Mouse (Mus musculus) kidney, embryonic 16.5 days (tissue): Measurements from ENCODE around the gene Milr1. TPM values are rescaled to one million over a fixed set of nuclear protein-coding genes. Genes with fewer than 3 reads are reported as not detected.
A peak's percentile ranks its signal among the peaks of the same experiment; 100 is the strongest.

Experiments
- ATAC-seq: fragments of 200-750 bp; cut with Nextera tagmentation; 2 replicates; pipeline ENCODE4 v1.8.0; 2017; ENCODE audit warnings: moderate TSS enrichment; ENCODE audit not compliant: low FRiP score, low TSS enrichment
- H3K27ac ChIP-seq: fragments of 300-500 bp; sonication (generic); 2 replicates; pipeline ENCODE4 v1.5.1; 2014; ENCODE audit warnings: low read length
- H3K27me3 ChIP-seq: fragments of 300-500 bp; sonication (generic); 2 replicates; pipeline ENCODE4 v1.6.1; 2014; ENCODE audit warnings: low read length, control low read depth, mixed read lengths; ENCODE audit not compliant: insufficient read depth
- H3K36me3 ChIP-seq: fragments of 300-500 bp; sonication (generic); 2 replicates; pipeline ENCODE4 v1.6.1; 2014; ENCODE audit warnings: low read length, control low read depth, mixed read lengths; ENCODE audit not compliant: insufficient read depth
- H3K4me1 ChIP-seq: fragments of 300-500 bp; sonication (generic); 2 replicates; pipeline ENCODE4 v1.6.1; 2014; ENCODE audit warnings: low read length, control low read depth, mixed read lengths; ENCODE audit not compliant: insufficient read depth
- H3K4me2 ChIP-seq: fragments of 300-500 bp; sonication (generic); replicated peaks from 2 replicates; pipeline ENCODE4 v1.6.1; 2014; ENCODE audit warnings: low read depth, low read length
- H3K4me3 ChIP-seq: fragments of 300-500 bp; sonication (generic); 2 replicates; pipeline ENCODE4 v1.5.1; 2014; ENCODE audit warnings: mild to moderate bottlenecking, low read length
- H3K9ac ChIP-seq: fragments of 300-500 bp; sonication (generic); replicated peaks from 2 replicates; pipeline ENCODE4 v1.6.1; 2014; ENCODE audit warnings: low read length
- H3K9me3 ChIP-seq: fragments of 300-500 bp; sonication (generic); 2 replicates; pipeline ENCODE4 v1.6.1; 2016; ENCODE audit warnings: low read length, control low read depth
- WGBS: fragments of 180-500 bp; shearing (Covaris S2); extraction: QIAGEN DNeasy Blood & Tissue Kit; methylation state at CpG from one replicate; pipeline ENCODE4 v1.1.7; 2014; 5-methylcytosine and 5-hydroxymethylcytosine counted together
- polyA plus RNA-seq: library from polyadenylated mRNA; unstranded; fragments of >200 nt; fragmentation: Nextera tagmentation; extraction: Ambion mirVana; gene quantifications from 2 replicates; pipeline ENCODE4 v1.2.1, GENCODE M21; 2015

Gene Milr1
- 1.1 and 1.2 TPM in 2 replicates for polyA plus RNA-seq

DNA sequence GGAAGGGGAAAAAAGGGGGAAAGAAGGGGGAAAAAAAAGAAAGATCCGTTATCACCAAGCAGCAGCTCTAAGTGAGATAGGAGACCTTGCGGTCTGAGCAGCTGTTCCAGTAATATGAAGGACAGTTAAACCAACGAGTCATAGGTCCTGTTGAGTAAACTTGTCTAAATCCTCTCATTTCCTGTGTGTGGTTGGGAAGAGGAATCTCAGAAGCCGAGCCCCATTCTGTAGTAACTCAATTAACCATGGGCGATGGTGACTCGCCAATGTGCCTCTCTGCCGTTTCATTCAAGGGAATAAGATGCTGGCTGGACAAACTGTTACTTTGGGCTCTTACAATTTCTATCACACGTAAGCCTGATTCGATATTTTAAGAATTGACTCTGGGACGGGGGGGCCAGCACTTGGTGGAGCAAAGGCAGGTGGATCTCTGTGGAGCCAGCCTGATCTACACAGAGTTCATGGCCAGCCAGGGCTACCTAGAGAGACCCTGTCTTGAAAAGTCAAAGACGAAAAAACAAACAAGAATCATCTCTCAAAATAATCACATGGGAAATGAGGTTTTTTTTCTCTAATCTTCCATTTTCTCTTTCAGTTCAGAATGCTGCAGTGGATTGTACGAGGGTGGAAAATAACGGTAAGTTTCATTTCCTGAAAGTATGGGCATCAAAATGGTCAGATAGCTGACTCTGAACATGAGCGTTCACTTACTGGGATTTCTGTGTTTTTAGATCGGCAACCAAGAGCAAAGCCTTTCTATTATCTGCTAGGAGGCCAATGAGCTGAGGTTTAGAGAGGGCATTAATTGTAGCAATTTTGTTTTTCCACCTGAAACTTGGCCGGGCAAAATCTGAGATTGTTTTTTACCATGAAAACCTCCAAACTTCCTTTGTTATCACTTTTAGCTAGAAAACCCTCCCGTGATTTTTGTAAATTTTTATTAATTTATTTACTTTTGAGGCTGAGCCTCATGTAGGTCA is at the start of gene Milr1:
Milr1 (plus strand) TSS at position 188 of the 980 bp plus-strand sequence.
- ATAC-seq: no peak
- Histone ChIP-seq H3K9me3 (peaks cover 2% of the 10 kb centered on the region; the same call in 1 of the 2 replicates), H3K36me3 (no peaks in the 10 kb centered on the region), H3K27ac (no peak within 1 kb of the TSS), H3K4me2 (no peak within 1 kb of the TSS), H3K9ac (no peak within 1 kb of the TSS), H3K4me3 (no peak within 1 kb of the TSS), H3K27me3 (no peaks in the 10 kb centered on the region), H3K4me1 (no peaks in the 10 kb centered on the region)
- 83% methylated on average over 17 of the region's 17 CpGs for WGBS

- Histone ChIP-seq H3K27me3 (no peaks in the 10 kb centered on the region), H3K9ac (no peak overlapping the region), H3K4me3 (no peak overlapping the region), H3K27ac (no peak overlapping the region), H3K4me2 (no peak overlapping the region), H3K9me3 (no peaks in the 10 kb centered on the region), H3K36me3 (no peaks in the 10 kb centered on the region; the same call in 1 of the 2 replicates), H3K4me1 (no peaks in the 10 kb centered on the region)
- WGBS: 72% methylated on average over 9 of the region's 9 CpGs
- no peak for ATAC-seq
Observed at GRCm38 (mm10) chr11:106701589-106701988, 49.4 kb upstream of the Milr1 start.

DNA sequence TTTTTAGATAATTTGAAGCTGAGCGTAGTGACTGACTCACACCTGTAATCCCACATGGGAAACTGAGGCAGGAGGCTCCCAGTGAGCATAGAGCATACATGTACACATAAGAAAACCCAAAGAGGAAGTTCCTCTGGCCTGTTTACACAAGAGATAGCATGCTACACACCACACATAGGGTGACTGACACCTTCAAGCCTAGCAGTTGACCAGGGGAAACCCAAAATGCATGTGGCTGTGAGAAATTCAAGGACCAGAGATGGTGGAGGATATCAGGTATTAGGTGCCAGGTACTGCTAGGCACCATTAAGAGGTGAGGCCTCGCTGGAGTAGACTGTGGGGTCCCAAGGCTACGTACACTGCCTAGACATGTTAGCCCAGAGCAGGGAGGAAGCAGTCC is 48.4 kb upstream of the Milr1 start:
- ATAC-seq: no peak
- Histone ChIP-seq H3K4me1 (no peaks in the 10 kb centered on the region), H3K4me2 (no peak overlapping the region), H3K9me3 (no peaks in the 10 kb centered on the region), H3K27me3 (no peaks in the 10 kb centered on the region), H3K27ac (no peak overlapping the region), H3K9ac (no peak overlapping the region), H3K36me3 (no peaks in the 10 kb centered on the region; the same call in 1 of the 2 replicates), H3K4me3 (no peak overlapping the region)
- WGBS: 89% methylated on average over 3 of the region's 3 CpGs

DNA sequence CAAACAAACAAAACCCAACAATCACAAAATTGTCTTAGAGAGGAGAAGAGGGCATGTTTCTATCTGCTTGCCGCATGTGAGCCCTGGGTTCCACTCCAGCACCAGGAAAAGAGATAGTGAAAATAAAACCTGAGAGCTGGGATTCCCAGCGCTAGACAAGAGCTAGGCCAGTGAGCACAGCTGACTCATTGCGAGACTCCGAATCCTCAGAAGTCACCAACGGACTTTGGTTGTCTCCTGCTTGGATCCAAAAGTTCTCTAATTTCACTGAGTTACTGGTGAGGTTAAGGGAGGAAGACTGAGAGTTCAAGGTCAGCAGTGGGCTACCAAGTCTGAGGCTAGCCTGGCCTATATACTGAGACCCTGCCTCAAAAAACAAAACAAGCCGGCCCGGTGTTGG is 47.1 kb upstream of the Milr1 start:
- Histone ChIP-seq H3K9me3 (no peaks in the 10 kb centered on the region), H3K4me2 (no peak overlapping the region), H3K36me3 (no peaks in the 10 kb centered on the region; the same call in 1 of the 2 replicates), H3K27ac (no peak overlapping the region), H3K9ac (no peak overlapping the region), H3K4me1 (peaks cover 4% of the 10 kb centered on the region; the same call in 1 of the 2 replicates), H3K27me3 (no peaks in the 10 kb centered on the region), H3K4me3 (no peak overlapping the region)
- ATAC-seq: no peak
- 84% methylated on average over 7 of the region's 7 CpGs for WGBS

DNA sequence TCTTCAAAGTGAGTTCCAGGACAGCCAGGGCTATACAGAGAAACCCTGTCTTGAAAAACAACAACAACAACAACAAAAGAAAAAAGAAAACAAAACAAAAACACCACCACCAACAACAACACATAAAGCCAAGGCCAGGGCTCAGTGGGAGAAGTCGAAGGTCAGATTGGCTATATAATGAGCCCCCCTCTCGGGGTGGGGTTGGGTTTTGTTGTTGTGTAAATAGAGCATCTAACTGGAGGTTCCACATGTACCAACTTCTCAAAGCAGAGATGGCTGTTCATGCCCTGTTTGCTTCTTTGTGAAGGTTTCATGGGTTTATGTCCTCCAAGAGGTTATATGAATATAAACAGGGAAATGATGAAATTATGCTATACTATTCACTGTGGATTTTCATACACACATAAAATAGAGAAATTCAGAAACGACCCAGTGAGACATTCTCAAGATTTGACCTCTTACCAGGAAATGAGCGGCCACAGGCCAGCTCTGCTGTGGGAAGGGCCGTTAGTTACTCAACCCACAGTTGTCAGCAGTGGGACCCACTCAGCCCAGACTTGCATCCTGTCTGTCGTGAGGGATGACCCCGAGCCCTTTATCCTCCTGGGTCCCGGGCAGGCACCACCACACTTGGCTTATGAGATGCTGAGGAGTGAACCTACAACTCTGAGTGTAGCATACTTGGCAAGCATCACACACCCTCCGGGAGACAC is 46.5 kb upstream of the Milr1 start:
- H3K4me1 ChIP-seq: peaks cover 5% of the 10 kb centered on the region
- H3K4me3 ChIP-seq: no peak overlapping the region
- H3K4me2 ChIP-seq: no peak overlapping the region
- no peak overlapping the region for H3K27ac ChIP-seq
- 58% methylated on average over 9 of the region's 9 CpGs for WGBS
- ATAC-seq: no peak
- H3K9ac ChIP-seq: no peak overlapping the region
- H3K27me3 ChIP-seq: no peaks in the 10 kb centered on the region
- H3K36me3 ChIP-seq: no peaks in the 10 kb centered on the region
- no peaks in the 10 kb centered on the region for H3K9me3 ChIP-seq

DNA sequence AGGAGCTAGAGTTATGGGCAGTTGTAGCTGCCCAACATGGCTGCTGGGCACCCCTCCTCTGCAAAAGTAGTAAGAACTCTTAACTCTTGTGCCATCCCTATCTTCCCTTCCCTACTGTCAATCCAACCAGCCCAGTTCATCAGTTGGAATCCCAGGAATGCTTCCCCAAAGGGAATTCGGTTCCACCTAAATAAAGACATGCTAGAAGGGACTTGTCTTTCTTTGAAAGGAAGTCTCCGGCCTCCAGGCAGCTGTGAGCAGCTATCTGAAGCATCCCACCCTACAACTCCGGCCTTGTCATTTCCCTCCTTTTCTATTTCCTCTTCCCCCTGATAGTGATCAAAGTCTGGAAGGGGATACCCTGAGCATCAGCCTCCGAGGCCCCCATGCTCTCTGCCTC is 44.8 kb upstream of the Milr1 start:
- Histone ChIP-seq H3K9ac (no peak overlapping the region), H3K4me1 (peaks cover 13% of the 10 kb centered on the region), H3K9me3 (no peaks in the 10 kb centered on the region), H3K27me3 (no peaks in the 10 kb centered on the region), H3K4me3 (no peak overlapping the region), H3K36me3 (no peaks in the 10 kb centered on the region), H3K27ac (no peak overlapping the region), H3K4me2 (no peak overlapping the region)
- WGBS: 45% methylated on average over 4 of the region's 4 CpGs
- ATAC-seq: no peak

DNA sequence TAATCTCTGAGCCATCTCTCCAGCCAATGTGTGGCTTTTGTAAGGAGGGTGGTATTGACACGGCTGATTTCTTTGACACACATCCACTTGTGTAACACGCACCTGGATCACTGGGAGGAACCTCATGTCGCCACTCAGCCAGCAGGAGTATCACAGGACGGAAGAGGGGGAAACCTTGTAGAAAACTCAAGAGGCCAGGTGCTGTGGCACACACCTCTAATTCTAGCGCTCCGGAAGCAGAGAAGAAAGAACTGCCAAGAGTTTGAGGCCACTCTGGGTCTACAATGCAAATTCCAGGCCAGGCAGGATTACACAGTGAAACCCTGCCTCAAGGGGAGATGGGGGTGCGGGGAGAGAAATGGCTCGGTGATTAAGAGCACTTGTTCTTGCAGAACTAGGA is 43.9 kb upstream of the Milr1 start:
- WGBS: 69% methylated on average over 8 of the region's 8 CpGs
- Histone ChIP-seq H3K4me2 (no peak overlapping the region), H3K9ac (no peak overlapping the region), H3K4me3 (no peak overlapping the region), H3K9me3 (no peaks in the 10 kb centered on the region), H3K27me3 (no peaks in the 10 kb centered on the region), H3K27ac (no peak overlapping the region), H3K4me1 (peaks cover 13% of the 10 kb centered on the region), H3K36me3 (no peaks in the 10 kb centered on the region)
- ATAC-seq: no peak

DNA sequence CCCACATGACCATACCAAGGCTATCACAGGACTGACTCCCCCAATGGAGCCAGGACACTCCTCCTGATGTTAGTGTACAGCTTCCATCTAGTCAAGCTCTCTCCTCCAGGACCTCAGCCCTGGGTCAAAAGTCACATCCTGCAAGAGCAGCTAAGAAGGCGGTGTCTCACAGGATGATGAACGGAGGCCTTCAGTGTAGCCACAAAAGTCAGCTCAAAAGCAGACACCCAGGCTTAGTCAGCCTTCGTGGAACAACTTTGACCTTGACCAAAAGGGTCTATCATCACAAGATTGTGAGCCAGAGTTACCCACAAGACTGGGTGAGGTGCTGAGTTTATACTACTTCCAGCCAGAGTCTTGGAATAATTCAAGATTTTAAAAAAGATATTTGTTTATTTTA is 43.2 kb upstream of the Milr1 start:
- 37% methylated on average over 3 of the region's 3 CpGs for WGBS

GRCm38 (mm10) chr11:106709227-106709985 is 41.6 kb upstream of the Milr1 start:
- H3K9me3 ChIP-seq: no peaks in the 10 kb centered on the region
- H3K4me1 ChIP-seq: peaks cover 13% of the 10 kb centered on the region
- WGBS: 13% methylated on average over 15 of the region's 15 CpGs
- H3K36me3 ChIP-seq: no peaks in the 10 kb centered on the region
- peak; percentile 67 for ATAC-seq
- no peak overlapping the region; the same call in 1 of the 2 replicates for H3K9ac ChIP-seq
- peak overlapping the region; percentile 26 for H3K4me3 ChIP-seq
- H3K27ac ChIP-seq: no peak overlapping the region
- H3K27me3 ChIP-seq: no peaks in the 10 kb centered on the region
- H3K4me2 ChIP-seq: peak overlapping the region; percentile 48

More for the DNA sequence above, 43.2 kb upstream of the Milr1 start:
- Histone ChIP-seq H3K36me3 (no peaks in the 10 kb centered on the region), H3K9me3 (no peaks in the 10 kb centered on the region), H3K27ac (no peak overlapping the region), H3K4me3 (no peak overlapping the region), H3K9ac (no peak overlapping the region), H3K4me1 (peaks cover 13% of the 10 kb centered on the region), H3K27me3 (no peaks in the 10 kb centered on the region), H3K4me2 (no peak overlapping the region)
- no peak for ATAC-seq
